Mouse (Mus musculus): ENCODE measurements around the gene Kirrel2.
A peak's percentile ranks its signal among the peaks of the same experiment; 100 is the strongest.
"Not testable (repeated sequence)": the region's sequence is repeated elsewhere in the genome, so short reads cannot be mapped to it uniquely, and the experiment has no call there.

Kirrel2 gene

GRCm38 (mm10) chr7:30457629-30458330 is at the start of gene Kirrel2, which contains the start of gene Nphs1:
Gene Kirrel2 (minus strand): TSS chr7:30457690.
Gene Nphs1 (plus strand): TSS chr7:30458315.
- DNase-seq (ENCODE audit: low read depth, low spot score) = no peak

- DNase-seq (ENCODE audit: low read depth, low spot score) = not testable (repeated sequence)
These were observed 43.7 kb upstream of the Kirrel2 start for GRCm38 (mm10) chr7:30501159-30501558.

GRCm38 (mm10) chr7:30495506-30496042 is 38.1 kb upstream of the Kirrel2 start:
- DNase-seq (ENCODE audit: low read depth, low spot score) = not testable (repeated sequence)

- no peak for DNase-seq (ENCODE audit: low read depth, low spot score)
These were observed 36.0 kb upstream of the Kirrel2 start, which contains the start of gene Prodh2 for GRCm38 (mm10) chr7:30493401-30493931. Gene Prodh2 (plus strand): TSS chr7:30493622.

- peak; percentile 79 for DNase-seq (ENCODE audit: low read depth, low spot score)
These were observed 35.3 kb upstream of the Kirrel2 start for GRCm38 (mm10) chr7:30492765-30493164.

GRCm38 (mm10) chr7:30490957-30491307 is 33.4 kb upstream of the Kirrel2 start:
- DNase-seq (ENCODE audit: low read depth, low spot score) = peak; percentile 5

GRCm38 (mm10) chr7:30490251-30490956 is 32.9 kb upstream of the Kirrel2 start:
- peak; percentile 56 for DNase-seq (ENCODE audit: low read depth, low spot score)

- peak; percentile 48 for DNase-seq (ENCODE audit: low read depth, low spot score)
These were observed 26.8 kb upstream of the Kirrel2 start for GRCm38 (mm10) chr7:30484250-30484649.

GRCm38 (mm10) chr7:30477415-30478381 is 20.2 kb upstream of the Kirrel2 start:
- no peak for DNase-seq (ENCODE audit: low read depth, low spot score)

GRCm38 (mm10) chr7:30476136-30476535 is 18.6 kb upstream of the Kirrel2 start:
- DNase-seq (ENCODE audit: low read depth, low spot score) = not testable (repeated sequence)

- no peak for DNase-seq (ENCODE audit: low read depth, low spot score)
These were observed 17.5 kb upstream of the Kirrel2 start for GRCm38 (mm10) chr7:30474999-30475398.

- DNase-seq (ENCODE audit: low read depth, low spot score) = peak; percentile 28
These were observed 14.9 kb upstream of the Kirrel2 start for GRCm38 (mm10) chr7:30472411-30472810.

GRCm38 (mm10) chr7:30464816-30465300 is 7.4 kb upstream of the Kirrel2 start:
- DNase-seq (ENCODE audit: low read depth, low spot score) = no peak

- DNase-seq (ENCODE audit: low read depth, low spot score) = no peak
These were observed 6.5 kb upstream of the Kirrel2 start for GRCm38 (mm10) chr7:30463996-30464395.

- DNase-seq (ENCODE audit: low read depth, low spot score) = no peak
These were observed 6.1 kb upstream of the Kirrel2 start for GRCm38 (mm10) chr7:30463568-30463967.

GRCm38 (mm10) chr7:30459484-30459883 is 2.0 kb upstream of the Kirrel2 start:
- no peak for DNase-seq (ENCODE audit: low read depth, low spot score)

GRCm38 (mm10) chr7:30456911-30457628 is 420 bp downstream of the Kirrel2 start:
- no peak for DNase-seq (ENCODE audit: low read depth, low spot score)

GRCm38 (mm10) chr7:30456487-30456886 is 1.0 kb downstream of the Kirrel2 start:
- DNase-seq (ENCODE audit: low read depth, low spot score) = no peak

GRCm38 (mm10) chr7:30454259-30454658 is 3.2 kb downstream of the Kirrel2 start:
- no peak for DNase-seq (ENCODE audit: low read depth, low spot score)

GRCm38 (mm10) chr7:30453766-30454165 is 3.7 kb downstream of the Kirrel2 start:
- DNase-seq (ENCODE audit: low read depth, low spot score) = no peak
